Mouse (Mus musculus) cerebellum, adult 2 months (tissue): ENCODE data around the gene Csnk1d.

Source experiments
- CTCF ChIP-seq: fragments of 200-500 bp; IDR thresholded peaks from 2 replicates; pipeline ENCODE4 v1.5.1; 2011; ENCODE audit warnings: low read depth, mild to moderate bottlenecking, control low read depth, low read length, moderate library complexity, borderline replicate concordance; ENCODE audit not compliant: insufficient read depth
- POLR2A ChIP-seq: fragments of 200-500 bp; IDR thresholded peaks from 2 replicates; pipeline ENCODE4 v1.6.1; 2011; ENCODE audit warnings: low read length, control low read depth, borderline replicate concordance; ENCODE audit not compliant: insufficient read depth

GRCm38 (mm10) chr11:121001966-121002365, 10.8 kb upstream of the Csnk1d start:
- no peak for TF ChIP-seq CTCF
- TF ChIP-seq POLR2A, result no peak
